Mouse (Mus musculus) gastrocnemius, adult 18-20 months (tissue): Measurements from ENCODE around the gene Fgf15. TPM values are rescaled to one million over a fixed set of nuclear protein-coding genes. Genes with fewer than 3 reads are reported as not detected.

Source experiments
- DNase-seq: peaks from one replicate; pipeline ENCODE4 v3.0.0; 2021; ENCODE audit warnings: low spot score
- long read RNA-seq, 2 experiments: library from polyadenylated mRNA; stranded (forward); transcript quantifications; one replicate each; pipeline ENCODE4 v2.0.0; 2021
- total RNA-seq, 2 experiments: library from RNA; stranded (reverse); gene quantifications; 2 replicates each; pipeline ENCODE4 v1.2.3; 2021

Fgf15 gene
- total RNA-seq: not detected
- long read RNA-seq, experiment 1: 0 reads
- long read RNA-seq, experiment 2: 0 reads

- DNase-seq: no peak
Observed at GRCm38 (mm10) chr7:144896294-144897218, at the start of gene Fgf15. TSS of gene Fgf15 (plus strand) at chr7:144896531.

GRCm38 (mm10) chr7:144847067-144847466 is 49.3 kb upstream of the Fgf15 start, which contains the start of gene Fgf4:
TSS of gene Fgf4 (plus strand) at chr7:144847367.
- no peak for DNase-seq

- DNase-seq: no peak
Observed at GRCm38 (mm10) chr7:144851321-144851720, 45.0 kb upstream of the Fgf15 start.

- DNase-seq: no peak
Observed at GRCm38 (mm10) chr7:144854966-144855365, 41.4 kb upstream of the Fgf15 start.

- DNase-seq: no peak
Observed at GRCm38 (mm10) chr7:144857158-144857557, 39.2 kb upstream of the Fgf15 start.

- DNase-seq: no peak
Observed at GRCm38 (mm10) chr7:144857826-144858342, 38.4 kb upstream of the Fgf15 start.

- DNase-seq: no peak
Observed at GRCm38 (mm10) chr7:144858702-144859101, 37.6 kb upstream of the Fgf15 start.

GRCm38 (mm10) chr7:144861056-144861768 is 35.1 kb upstream of the Fgf15 start:
- no peak for DNase-seq

GRCm38 (mm10) chr7:144861769-144862070 is 34.6 kb upstream of the Fgf15 start:
- no peak for DNase-seq

- DNase-seq: no peak
Observed at GRCm38 (mm10) chr7:144862126-144862525, 34.2 kb upstream of the Fgf15 start.

- no peak for DNase-seq
Observed at GRCm38 (mm10) chr7:144862712-144863111, 33.6 kb upstream of the Fgf15 start.

- DNase-seq: no peak
Observed at GRCm38 (mm10) chr7:144863196-144863595, 33.1 kb upstream of the Fgf15 start.

GRCm38 (mm10) chr7:144864160-144864670 is 32.1 kb upstream of the Fgf15 start:
- no peak for DNase-seq

- no peak for DNase-seq
Observed at GRCm38 (mm10) chr7:144867161-144867560, 29.2 kb upstream of the Fgf15 start.

- DNase-seq: no peak
Observed at GRCm38 (mm10) chr7:144867602-144868001, 28.7 kb upstream of the Fgf15 start.

- DNase-seq: no peak
Observed at GRCm38 (mm10) chr7:144872420-144872819, 23.9 kb upstream of the Fgf15 start.

- DNase-seq: no peak
Observed at GRCm38 (mm10) chr7:144873160-144873559, 23.2 kb upstream of the Fgf15 start.

GRCm38 (mm10) chr7:144874226-144874625 is 22.1 kb upstream of the Fgf15 start:
- no peak for DNase-seq

- no peak for DNase-seq
Observed at GRCm38 (mm10) chr7:144878401-144878800, 17.9 kb upstream of the Fgf15 start.

GRCm38 (mm10) chr7:144883106-144883505 is 13.2 kb upstream of the Fgf15 start:
- DNase-seq: no peak

- DNase-seq: no peak
Observed at GRCm38 (mm10) chr7:144887672-144888071, 8.7 kb upstream of the Fgf15 start.
